Comparison of ENCODE assay signal across 10 mouse cellular contexts in the genomic region with DNA sequence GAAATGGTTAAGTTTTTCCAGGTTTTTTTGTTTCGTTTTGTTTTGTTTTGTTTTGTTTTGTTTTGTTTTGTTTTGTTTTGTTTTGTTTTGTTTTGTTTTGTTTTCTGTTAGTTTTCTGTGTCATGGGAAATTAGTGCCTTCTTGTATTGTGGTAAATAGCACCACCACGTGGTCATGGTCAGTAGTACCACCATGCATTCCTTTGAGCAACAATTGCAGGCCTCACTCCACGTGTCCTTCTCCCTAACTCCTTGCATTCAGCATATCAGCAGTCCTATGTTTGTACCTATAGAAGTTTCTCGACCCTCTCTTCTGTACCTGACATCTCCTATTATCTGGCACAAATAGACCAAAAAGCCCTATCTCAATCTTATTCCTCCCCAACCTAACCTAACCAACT. TPM values are rescaled to one million over a fixed set of nuclear protein-coding genes. Genes with fewer than 3 reads are reported as not detected.
DNase-seq lines count a peak whose midpoint lies in the region; ATAC-seq and TF ChIP-seq lines count a peak whose summit lies in the region.
"Had no signal": no experiment of that assay in that cellular context is flagged by ENCODE, and none has a peak within 500 bp of the region (broad histone marks: within the 10 kb centered on the region; RNA-seq: fewer than 3 reads in every experiment).

No protein-coding gene starts in this region.

- no peaks in the 10 kb centered on the region for H3K36me3 ChIP-seq in intestine, postnatal 0 days (ENCODE audit: control insufficient read depth, insufficient read depth)
- no peaks in the 10 kb centered on the region for H3K36me3 ChIP-seq in intestine, embryonic 16.5 days (ENCODE audit: control insufficient read depth, insufficient read depth, low read length)
- no peaks in the 10 kb centered on the region for H3K36me3 ChIP-seq in midbrain, embryonic 12.5 days
- H3K36me3 ChIP-seq: embryonic facial prominence, embryonic 12.5 days had no signal

- no peaks in the 10 kb centered on the region for H3K9me3 ChIP-seq in intestine, postnatal 0 days (ENCODE audit: control insufficient read depth)
- no peaks in the 10 kb centered on the region for H3K9me3 ChIP-seq in intestine, embryonic 16.5 days (ENCODE audit: control insufficient read depth, low read length)
- no peaks in the 10 kb centered on the region for H3K9me3 ChIP-seq in midbrain, embryonic 12.5 days
- H3K9me3 ChIP-seq: embryonic facial prominence, embryonic 12.5 days had no signal

- peak; percentile 6 for DNase-seq in MEL-GATA-1-ER (ENCODE audit: extremely low read depth, low read depth)
- DNase-seq in cerebellum, postnatal 10 days: peak; percentile 74 to 76
- peak; percentile 19 to 63 for DNase-seq in frontal cortex, postnatal 36 days (ENCODE audit: low spot score in 2 of 2)
- peak; percentile 50 to 58 for DNase-seq in layer of hippocampus, postnatal 14 days (ENCODE audit: low spot score in 2 of 2)
- peak; percentile 40 for DNase-seq in thymus, postnatal 4 days

- TF ChIP-seq CTCF in intestine, postnatal 0 days (IDR thresholded peaks at IDR 0.05; ENCODE audit: low read depth): peak; percentile 73

- WGBS in intestine, postnatal 0 days: 10% methylated on average over 4 of the region's 4 CpGs
- 9% methylated on average over 4 of the region's 4 CpGs for WGBS in intestine, embryonic 16.5 days
- 17% methylated on average over 4 of the region's 4 CpGs for WGBS in midbrain, embryonic 12.5 days

- no peak for ATAC-seq in intestine, postnatal 0 days
- ATAC-seq in intestine, embryonic 16.5 days: no peak
- 0 out of 2 replicates have a peak, but pooled peaks have one; percentile 44 for ATAC-seq in midbrain, embryonic 12.5 days (ENCODE audit: low FRiP score, low read depth)

- H3K9ac ChIP-seq in intestine, postnatal 0 days (ENCODE audit: low read depth, low read length): no peak overlapping the region
- H3K9ac ChIP-seq in intestine, embryonic 16.5 days (ENCODE audit: low read depth, low read length): no peak overlapping the region
- no peak overlapping the region for H3K9ac ChIP-seq in midbrain, embryonic 12.5 days (replicated peaks)
- H3K9ac ChIP-seq: embryonic facial prominence, embryonic 12.5 days had no signal

- no peak overlapping the region for H3K27ac ChIP-seq in intestine, postnatal 0 days (ENCODE audit: low read depth, low read length)
- no peak overlapping the region for H3K27ac ChIP-seq in intestine, embryonic 16.5 days (ENCODE audit: low read length)
- H3K27ac ChIP-seq in midbrain, embryonic 12.5 days (replicated peaks): no peak overlapping the region
- H3K27ac ChIP-seq: embryonic facial prominence, embryonic 12.5 days; macrophage had no signal

- no peak overlapping the region for H3K4me2 ChIP-seq in intestine, postnatal 0 days (replicated peaks; ENCODE audit: low read depth)
- no peak overlapping the region for H3K4me2 ChIP-seq in intestine, embryonic 16.5 days (ENCODE audit: low read depth, low read length)
- no peak overlapping the region for H3K4me2 ChIP-seq in midbrain, embryonic 12.5 days (replicated peaks)
- H3K4me2 ChIP-seq: embryonic facial prominence, embryonic 12.5 days had no signal

- no peaks in the 10 kb centered on the region for H3K4me1 ChIP-seq in intestine, postnatal 0 days (replicated peaks; ENCODE audit: control insufficient read depth, insufficient read depth, low read length)
- H3K4me1 ChIP-seq in intestine, embryonic 16.5 days (ENCODE audit: control insufficient read depth, insufficient read depth, low read length): no peaks in the 10 kb centered on the region
- no peaks in the 10 kb centered on the region for H3K4me1 ChIP-seq in midbrain, embryonic 12.5 days
- H3K4me1 ChIP-seq: embryonic facial prominence, embryonic 12.5 days had no signal

- H3K4me3 ChIP-seq in intestine, postnatal 0 days (ENCODE audit: low read depth, low read length): no peak overlapping the region
- H3K4me3 ChIP-seq in intestine, embryonic 16.5 days (ENCODE audit: low read length): no peak overlapping the region
- no peak overlapping the region for H3K4me3 ChIP-seq in midbrain, embryonic 12.5 days
- H3K4me3 ChIP-seq: embryonic facial prominence, embryonic 12.5 days had no signal

- no peaks in the 10 kb centered on the region for H3K27me3 ChIP-seq in intestine, postnatal 0 days (replicated peaks; ENCODE audit: control insufficient read depth, insufficient read depth, low read length)
- H3K27me3 ChIP-seq in intestine, embryonic 16.5 days (replicated peaks; ENCODE audit: control insufficient read depth, insufficient read depth, low read length): no peaks in the 10 kb centered on the region
- no peaks in the 10 kb centered on the region for H3K27me3 ChIP-seq in midbrain, embryonic 12.5 days
- H3K27me3 ChIP-seq: embryonic facial prominence, embryonic 12.5 days had no signal

RNA-seq across cellular contexts. Expression of gene Vmn2r7, which starts 2.3 kb away (rescaled TPM):
- polyA plus RNA-seq in intestine, postnatal 0 days (2015; fragmentation: Nextera tagmentation; extraction: Ambion mirVana): not detected in 2 replicates
- polyA plus RNA-seq in intestine, embryonic 16.5 days (2015; fragmentation: Nextera tagmentation; extraction: Ambion mirVana): not detected in 2 replicates
- not detected for total RNA-seq in layer of hippocampus, postnatal 14 days (2021)
- polyA plus RNA-seq in midbrain, embryonic 12.5 days (2016; fragmentation: Nextera tagmentation; extraction: Ambion mirVana): not detected in 2 replicates
- polyA plus RNA-seq: macrophage had no signal

Comparison
In these comparisons a context has a peak if more than half of its experiments do, and no peak if none do; other contexts are left out.
1. DNase-seq: peak in every context shown above with its lines; median percentile 75 in cerebellum, postnatal 10 days; 54 in layer of hippocampus, postnatal 14 days; 41 in frontal cortex, postnatal 36 days; 40 in thymus, postnatal 4 days; 6 in MEL-GATA-1-ER.